7 mouse cellular contexts compared by ENCODE assay signal in genomic region chr10:128802956-128803355, GRCm38 (mm10). TPM values are rescaled to one million over a fixed set of nuclear protein-coding genes. Genes with fewer than 3 reads are reported as not detected.
DNase-seq lines count a peak whose midpoint lies in the region; ATAC-seq and TF ChIP-seq lines count a peak whose summit lies in the region.

No protein-coding gene starts in this region.

- H3K36me3 ChIP-seq in lung, postnatal 0 days (ENCODE audit: insufficient read depth, low read length), result peaks cover 10% of the 10 kb centered on the region; the same call in 1 of the 2 replicates
- peaks cover 7% of the 10 kb centered on the region; the same call in 1 of the 2 replicates for H3K36me3 ChIP-seq in forebrain, postnatal 0 days (ENCODE audit: insufficient read depth)
- H3K36me3 ChIP-seq in limb, embryonic 15.5 days, result peaks cover 46% of the 10 kb centered on the region
- H3K36me3 ChIP-seq in stomach, embryonic 15.5 days, result peaks cover 3% of the 10 kb centered on the region; the same call in 1 of the 2 replicates

- H3K9ac ChIP-seq in lung, postnatal 0 days (replicated peaks; ENCODE audit: low read depth), result no peak overlapping the region
- peak overlapping the region; percentile 92 for H3K9ac ChIP-seq in forebrain, postnatal 0 days
- 0 out of 2 replicates have a peak overlapping the region, but pooled peaks have one; percentile 23 for H3K9ac ChIP-seq in limb, embryonic 15.5 days
- no peak overlapping the region for H3K9ac ChIP-seq in stomach, embryonic 15.5 days

- peaks cover 27% of the 10 kb centered on the region for H3K4me1 ChIP-seq in lung, postnatal 0 days (ENCODE audit: insufficient read depth, low read depth, low read length)
- peaks cover 10% of the 10 kb centered on the region; the same call in 1 of the 2 replicates for H3K4me1 ChIP-seq in lung, adult 2 months (ENCODE audit: control insufficient read depth, insufficient read depth, low read length)
- peaks cover 16% of the 10 kb centered on the region for H3K4me1 ChIP-seq in forebrain, postnatal 0 days (ENCODE audit: insufficient read depth)
- H3K4me1 ChIP-seq in limb, embryonic 15.5 days, result peaks cover 42% of the 10 kb centered on the region
- peaks cover 36% of the 10 kb centered on the region for H3K4me1 ChIP-seq in stomach, embryonic 15.5 days

- H3K27me3 ChIP-seq in lung, postnatal 0 days (replicated peaks; ENCODE audit: insufficient read depth, low read length), result no peaks in the 10 kb centered on the region
- no peaks in the 10 kb centered on the region for H3K27me3 ChIP-seq in forebrain, postnatal 0 days (ENCODE audit: insufficient read depth, low read length)
- H3K27me3 ChIP-seq in limb, embryonic 15.5 days, result no peaks in the 10 kb centered on the region
- no peaks in the 10 kb centered on the region for H3K27me3 ChIP-seq in stomach, embryonic 15.5 days (replicated peaks)

- no peak for DNase-seq in lung, postnatal 0 days (ENCODE audit: low spot score)
- DNase-seq in lung, adult 2 months, result no peak
- DNase-seq in forebrain, postnatal 0 days, result no peak
- DNase-seq in thymus, postnatal 14 days, result no peak
- DNase-seq in cerebellum, postnatal 4 days (ENCODE audit: low spot score in 2 of 2), result no peak

- no peak for TF ChIP-seq CTCF in lung, postnatal 0 days (IDR thresholded peaks at IDR 0.05)
- no peak for TF ChIP-seq CTCF in lung, adult 2 months (IDR thresholded peaks at IDR 0.05; ENCODE audit: insufficient read depth, low read length)
- TF ChIP-seq CTCF in forebrain, postnatal 0 days (IDR thresholded peaks at IDR 0.05; ENCODE audit: low read depth), result no peak

- no peak for TF ChIP-seq POLR2A in lung, adult 2 months (IDR thresholded peaks at IDR 0.05; ENCODE audit: borderline replicate concordance, extremely low read depth, low read depth, low read length)

- peak overlapping the region; percentile 73; the same call in 1 of the 2 replicates for H3K4me3 ChIP-seq in lung, postnatal 0 days (ENCODE audit: low read depth, low read length)
- no peak overlapping the region for H3K4me3 ChIP-seq in lung, adult 2 months (replicated peaks; ENCODE audit: extremely low read depth, low read depth, low read length)
- H3K4me3 ChIP-seq in forebrain, postnatal 0 days (ENCODE audit: low read depth, low read length), result 0 out of 2 replicates have a peak overlapping the region, but pooled peaks have one; percentile 89
- peak overlapping the region; percentile 65 for H3K4me3 ChIP-seq in limb, embryonic 15.5 days
- H3K4me3 ChIP-seq in stomach, embryonic 15.5 days (replicated peaks), result peak overlapping the region; percentile 69

- no peaks in the 10 kb centered on the region for H3K9me3 ChIP-seq in lung, postnatal 0 days (ENCODE audit: low read length)
- no peaks in the 10 kb centered on the region for H3K9me3 ChIP-seq in forebrain, postnatal 0 days (ENCODE audit: low read length)
- H3K9me3 ChIP-seq in limb, embryonic 15.5 days, result no peaks in the 10 kb centered on the region
- no peaks in the 10 kb centered on the region for H3K9me3 ChIP-seq in stomach, embryonic 15.5 days

- peak overlapping the region; percentile 79 for H3K4me2 ChIP-seq in lung, postnatal 0 days (replicated peaks; ENCODE audit: low read depth, low read length)
- H3K4me2 ChIP-seq in forebrain, postnatal 0 days (ENCODE audit: low read depth), result peak overlapping the region; percentile 81
- peak overlapping the region; percentile 82 for H3K4me2 ChIP-seq in limb, embryonic 15.5 days
- H3K4me2 ChIP-seq in stomach, embryonic 15.5 days, result peak overlapping the region; percentile 77

- ATAC-seq in lung, postnatal 0 days, result no peak
- no peak for ATAC-seq in forebrain, postnatal 0 days
- ATAC-seq in limb, embryonic 15.5 days (ENCODE audit: insufficient number of reproducible peaks, low FRiP score, low TSS enrichment, low read depth), result no peak
- no peak for ATAC-seq in stomach, embryonic 15.5 days (ENCODE audit: insufficient read depth, low FRiP score, low read depth)

- H3K27ac ChIP-seq in lung, postnatal 0 days (ENCODE audit: low read length), result no peak overlapping the region
- H3K27ac ChIP-seq in forebrain, postnatal 0 days (ENCODE audit: low read depth, low read length), result no peak overlapping the region; the same call in 1 of the 2 replicates
- peak overlapping the region; percentile 98 for H3K27ac ChIP-seq in limb, embryonic 15.5 days
- H3K27ac ChIP-seq in stomach, embryonic 15.5 days, result peak overlapping the region; percentile 98

- TF ChIP-seq EP300 in lung, postnatal 0 days (IDR thresholded peaks at IDR 0.05), result no peak

- 57% methylated on average over 4 of the region's 4 CpGs for WGBS in lung, postnatal 0 days
- WGBS in lung, adult 2 months, result 64% methylated on average over 4 of the region's 4 CpGs
- 64% methylated on average over 4 of the region's 4 CpGs for WGBS in forebrain, postnatal 0 days
- WGBS in limb, embryonic 15.5 days, result 56% methylated on average over 4 of the region's 4 CpGs
- WGBS in stomach, embryonic 15.5 days, result 50% methylated on average over 4 of the region's 4 CpGs

RNA-seq across cellular contexts. Expression of gene Dnajc14, which starts 0.9 kb away (rescaled TPM):
- 44.0 and 51.9 TPM in 2 replicates for polyA plus RNA-seq in lung, postnatal 0 days (2015; fragmentation: Nextera tagmentation; extraction: Ambion mirVana)
- polyA plus RNA-seq in lung, adult 2 months (2012; rRNA removed), result 14.8 and 22.7 TPM in 2 replicates
- 39.6 and 45.7 TPM in 2 replicates for total RNA-seq in forebrain, postnatal 0 days (2014; rRNA removed)
- polyA plus RNA-seq in forebrain, postnatal 0 days (2015; fragmentation: Nextera tagmentation; extraction: Ambion mirVana), result 30.5 and 38.2 TPM in 2 replicates
- polyA plus RNA-seq in limb, embryonic 15.5 days (2015; fragmentation: Nextera tagmentation; extraction: Ambion mirVana), result 64.2 and 65.8 TPM in 2 replicates
- 49.8 and 50.6 TPM in 2 replicates for polyA plus RNA-seq in stomach, embryonic 15.5 days (2015; fragmentation: Nextera tagmentation; extraction: Ambion mirVana)

RNA-seq across cellular contexts. Expression of gene Tmem198b, which starts 1.2 kb away (rescaled TPM):
- polyA plus RNA-seq in lung, postnatal 0 days (2015; fragmentation: Nextera tagmentation; extraction: Ambion mirVana), result 13.6 and 13.8 TPM in 2 replicates
- polyA plus RNA-seq in lung, adult 2 months (2012; rRNA removed), result 18.3 and 20.6 TPM in 2 replicates
- 9.5 and 12.9 TPM in 2 replicates for total RNA-seq in forebrain, postnatal 0 days (2014; rRNA removed)
- 12.9 and 14.6 TPM in 2 replicates for polyA plus RNA-seq in forebrain, postnatal 0 days (2015; fragmentation: Nextera tagmentation; extraction: Ambion mirVana)
- 24.3 and 24.4 TPM in 2 replicates for polyA plus RNA-seq in limb, embryonic 15.5 days (2015; fragmentation: Nextera tagmentation; extraction: Ambion mirVana)
- 15.4 and 16.3 TPM in 2 replicates for polyA plus RNA-seq in stomach, embryonic 15.5 days (2015; fragmentation: Nextera tagmentation; extraction: Ambion mirVana)

RNA-seq across cellular contexts. Expression of gene Mmp19, which starts 12.2 kb away (rescaled TPM):
- 8.2 and 9.8 TPM in 2 replicates for polyA plus RNA-seq in lung, postnatal 0 days (2015; fragmentation: Nextera tagmentation; extraction: Ambion mirVana)
- 10.0 and 10.3 TPM in 2 replicates for polyA plus RNA-seq in lung, adult 2 months (2012; rRNA removed)
- total RNA-seq in forebrain, postnatal 0 days (2014; rRNA removed), result 0.57 and 0.69 TPM in 2 replicates
- 0.33 and 0.36 TPM in 2 replicates for polyA plus RNA-seq in forebrain, postnatal 0 days (2015; fragmentation: Nextera tagmentation; extraction: Ambion mirVana)
- 1.7 and 2.5 TPM in 2 replicates for polyA plus RNA-seq in limb, embryonic 15.5 days (2015; fragmentation: Nextera tagmentation; extraction: Ambion mirVana)
- polyA plus RNA-seq in stomach, embryonic 15.5 days (2015; fragmentation: Nextera tagmentation; extraction: Ambion mirVana), result 1.2 and 2.0 TPM in 2 replicates

RNA-seq across cellular contexts. Expression of gene Sarnp, which starts 14.2 kb away (rescaled TPM):
- polyA plus RNA-seq in lung, postnatal 0 days (2015; fragmentation: Nextera tagmentation; extraction: Ambion mirVana), result 113 and 119 TPM in 2 replicates
- 3.4 and 9.9 TPM in 2 replicates for polyA plus RNA-seq in lung, adult 2 months (2012; rRNA removed)
- total RNA-seq in forebrain, postnatal 0 days (2014; rRNA removed), result 54.6 and 59.6 TPM in 2 replicates
- 146 and 167 TPM in 2 replicates for polyA plus RNA-seq in forebrain, postnatal 0 days (2015; fragmentation: Nextera tagmentation; extraction: Ambion mirVana)
- 180 and 182 TPM in 2 replicates for polyA plus RNA-seq in limb, embryonic 15.5 days (2015; fragmentation: Nextera tagmentation; extraction: Ambion mirVana)
- polyA plus RNA-seq in stomach, embryonic 15.5 days (2015; fragmentation: Nextera tagmentation; extraction: Ambion mirVana), result 187 and 207 TPM in 2 replicates

RNA-seq across cellular contexts. Expression of gene Ormdl2, which starts 18.5 kb away (rescaled TPM):
- 59.8 and 62.1 TPM in 2 replicates for polyA plus RNA-seq in lung, postnatal 0 days (2015; fragmentation: Nextera tagmentation; extraction: Ambion mirVana)
- polyA plus RNA-seq in lung, adult 2 months (2012; rRNA removed), result 47.5 and 64.6 TPM in 2 replicates
- total RNA-seq in forebrain, postnatal 0 days (2014; rRNA removed), result 6.3 and 8.3 TPM in 2 replicates
- polyA plus RNA-seq in forebrain, postnatal 0 days (2015; fragmentation: Nextera tagmentation; extraction: Ambion mirVana), result 13.2 and 16.1 TPM in 2 replicates
- 64.8 and 66.3 TPM in 2 replicates for polyA plus RNA-seq in limb, embryonic 15.5 days (2015; fragmentation: Nextera tagmentation; extraction: Ambion mirVana)
- polyA plus RNA-seq in stomach, embryonic 15.5 days (2015; fragmentation: Nextera tagmentation; extraction: Ambion mirVana), result 92.8 and 95.7 TPM in 2 replicates

Comparison
In these comparisons a context has a peak if more than half of its experiments do, and no peak if none do; other contexts are left out.
1. H3K27ac ChIP-seq: peak in limb, embryonic 15.5 days (single experiment) and stomach, embryonic 15.5 days (single experiment); none in lung, postnatal 0 days (single experiment) and forebrain, postnatal 0 days (single experiment).
2. H3K9ac ChIP-seq: peak in forebrain, postnatal 0 days (single experiment) and limb, embryonic 15.5 days (single experiment); none in lung, postnatal 0 days (single experiment) and stomach, embryonic 15.5 days (single experiment).
3. Peak in every context shown above with its lines, with median percentiles within 50 percentile points of each other: H3K4me2 ChIP-seq.